Mouse (Mus musculus) lung, embryonic 16.5 days (tissue): ENCODE data around the gene 9630041A04Rik. TPM values are rescaled to one million over a fixed set of nuclear protein-coding genes. Genes with fewer than 3 reads are reported as not detected.

Source experiments
- ATAC-seq: fragments of 200-750 bp; cut with Nextera tagmentation; 2 replicates; pipeline ENCODE4 v1.8.0; 2017; ENCODE audit warnings: low read depth, mild to moderate bottlenecking, moderate library complexity
- H3K27ac ChIP-seq: fragments of 300-500 bp; sonication (generic); 2 replicates; pipeline ENCODE4 v1.5.1; 2014; ENCODE audit warnings: mild to moderate bottlenecking, control low read depth, low read length
- H3K27me3 ChIP-seq: fragments of 300-500 bp; sonication (generic); 2 replicates; pipeline ENCODE4 v1.6.1; 2014; ENCODE audit warnings: low read depth, low read length, mixed read lengths; ENCODE audit not compliant: control insufficient read depth, insufficient read depth
- H3K36me3 ChIP-seq: fragments of 300-500 bp; sonication (generic); 2 replicates; pipeline ENCODE4 v1.6.1; 2014; ENCODE audit warnings: low read length; ENCODE audit not compliant: control insufficient read depth, insufficient read depth
- H3K4me1 ChIP-seq: fragments of 300-500 bp; sonication (generic); replicated peaks from 2 replicates; pipeline ENCODE4 v1.6.1; 2014; ENCODE audit warnings: low read length, mixed read lengths; ENCODE audit not compliant: control insufficient read depth, insufficient read depth
- H3K4me2 ChIP-seq: fragments of 300-500 bp; sonication (generic); 2 replicates; pipeline ENCODE4 v1.6.1; 2014; ENCODE audit warnings: low read depth, low read length, control low read depth
- H3K4me3 ChIP-seq: fragments of 300-500 bp; sonication (generic); 2 replicates; pipeline ENCODE4 v1.5.1; 2014; ENCODE audit warnings: mild to moderate bottlenecking, low read length, control low read depth
- H3K9ac ChIP-seq: fragments of 300-500 bp; sonication (generic); 2 replicates; pipeline ENCODE4 v1.6.1; 2014; ENCODE audit warnings: low read length, control low read depth
- H3K9me3 ChIP-seq: fragments of 300-500 bp; sonication (generic); 2 replicates; pipeline ENCODE4 v1.6.1; 2016; ENCODE audit warnings: low read length; ENCODE audit not compliant: control insufficient read depth
- WGBS: fragments of 180-500 bp; shearing (Covaris S2); extraction: QIAGEN DNeasy Blood & Tissue Kit; methylation state at CpG from one replicate; pipeline ENCODE4 v1.1.7; 2014; 5-methylcytosine and 5-hydroxymethylcytosine counted together
- polyA plus RNA-seq: library from polyadenylated mRNA; unstranded; fragments of >200 nt; fragmentation: Nextera tagmentation; extraction: Ambion mirVana; gene quantifications from 2 replicates; pipeline ENCODE4 v1.2.1, GENCODE M21; 2015

Gene 9630041A04Rik
- polyA plus RNA-seq, 1 experiment from 2014 or later, result not detected

DNA sequence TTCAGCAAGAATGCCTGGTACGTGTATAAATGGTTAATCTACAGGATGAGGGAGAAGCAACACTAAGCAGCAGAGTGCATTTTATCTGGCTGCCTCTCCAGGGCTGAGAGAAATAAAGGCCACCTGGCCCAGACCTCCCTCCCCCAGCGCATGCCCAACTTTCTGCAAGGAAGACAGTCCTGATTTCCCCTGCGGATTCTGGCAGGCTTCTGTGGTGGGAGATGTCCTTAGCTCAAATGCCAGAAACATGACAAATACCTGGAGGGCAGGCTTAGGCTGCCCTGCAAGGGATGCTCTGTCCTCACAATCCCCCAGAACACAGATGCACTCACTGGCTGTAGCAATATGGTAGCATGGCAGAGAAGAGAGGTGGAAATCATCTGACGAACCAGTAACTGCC is 76.4 kb downstream of the 9630041A04Rik start:
- H3K27me3 ChIP-seq, result no peaks in the 10 kb centered on the region
- ATAC-seq, result no peak
- no peaks in the 10 kb centered on the region for H3K9me3 ChIP-seq
- H3K27ac ChIP-seq, result no peak overlapping the region
- H3K4me1 ChIP-seq, result no peaks in the 10 kb centered on the region
- H3K4me2 ChIP-seq, result no peak overlapping the region
- H3K4me3 ChIP-seq, result no peak overlapping the region
- H3K36me3 ChIP-seq, result no peaks in the 10 kb centered on the region
- WGBS, result 53% methylated on average over 4 of the region's 4 CpGs
- no peak overlapping the region for H3K9ac ChIP-seq

DNA sequence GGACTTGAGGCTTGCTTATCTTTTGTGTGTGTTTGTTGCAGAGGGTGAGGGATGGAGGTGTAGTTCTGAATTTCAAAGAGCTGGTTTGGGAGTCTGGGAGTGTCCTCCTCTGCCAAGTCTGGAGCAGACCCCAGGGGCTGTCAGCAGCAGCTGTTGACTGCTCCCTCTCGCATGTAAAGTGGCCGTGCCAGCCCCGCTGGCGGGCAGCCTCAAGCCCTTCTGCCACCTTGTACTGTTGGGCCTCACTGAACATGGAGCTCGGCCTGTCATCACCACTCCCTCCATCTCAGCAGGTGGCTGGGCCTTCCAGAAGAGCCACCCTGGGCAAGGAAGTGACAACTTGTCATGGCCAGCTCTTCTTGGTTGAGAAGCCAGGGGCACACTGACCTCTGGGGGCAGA is 77.4 kb downstream of the 9630041A04Rik start:
- no peak for ATAC-seq

DNA sequence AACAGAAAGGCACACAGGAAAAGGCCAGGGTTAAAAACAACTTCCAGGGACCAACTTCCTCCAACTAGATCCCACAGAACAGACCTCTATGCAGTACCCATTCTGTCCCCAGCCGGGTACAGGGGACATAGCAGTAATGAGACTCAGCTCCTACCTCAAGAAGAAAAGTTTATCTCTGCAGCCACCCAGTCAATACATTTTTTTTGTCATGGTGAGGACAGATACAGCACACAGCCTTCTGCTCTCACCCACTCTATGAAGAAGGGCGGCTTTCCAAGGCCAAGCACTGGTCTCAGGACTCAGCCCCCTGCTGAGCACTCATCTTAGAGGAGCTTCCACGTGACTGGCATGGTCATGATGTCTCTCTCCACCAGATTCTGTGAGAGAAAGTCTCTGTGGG is 78.5 kb downstream of the 9630041A04Rik start:
- no peak for ATAC-seq
- H3K9ac ChIP-seq, result no peak overlapping the region
- no peaks in the 10 kb centered on the region for H3K36me3 ChIP-seq
- no peaks in the 10 kb centered on the region for H3K9me3 ChIP-seq
- H3K4me1 ChIP-seq, result no peaks in the 10 kb centered on the region
- no peak overlapping the region for H3K27ac ChIP-seq
- H3K27me3 ChIP-seq, result no peaks in the 10 kb centered on the region
- 54% methylated on average over 3 of the region's 3 CpGs for WGBS
- no peak overlapping the region for H3K4me3 ChIP-seq
- no peak overlapping the region for H3K4me2 ChIP-seq

More for the DNA sequence above, 77.4 kb downstream of the 9630041A04Rik start:
- no peak overlapping the region for H3K4me3 ChIP-seq
- no peak overlapping the region for H3K27ac ChIP-seq
- no peaks in the 10 kb centered on the region for H3K36me3 ChIP-seq
- H3K4me1 ChIP-seq, result no peaks in the 10 kb centered on the region
- H3K9me3 ChIP-seq, result no peaks in the 10 kb centered on the region
- no peak overlapping the region for H3K9ac ChIP-seq
- 50% methylated on average over 5 of the region's 5 CpGs for WGBS
- H3K4me2 ChIP-seq, result no peak overlapping the region
- H3K27me3 ChIP-seq, result no peaks in the 10 kb centered on the region

DNA sequence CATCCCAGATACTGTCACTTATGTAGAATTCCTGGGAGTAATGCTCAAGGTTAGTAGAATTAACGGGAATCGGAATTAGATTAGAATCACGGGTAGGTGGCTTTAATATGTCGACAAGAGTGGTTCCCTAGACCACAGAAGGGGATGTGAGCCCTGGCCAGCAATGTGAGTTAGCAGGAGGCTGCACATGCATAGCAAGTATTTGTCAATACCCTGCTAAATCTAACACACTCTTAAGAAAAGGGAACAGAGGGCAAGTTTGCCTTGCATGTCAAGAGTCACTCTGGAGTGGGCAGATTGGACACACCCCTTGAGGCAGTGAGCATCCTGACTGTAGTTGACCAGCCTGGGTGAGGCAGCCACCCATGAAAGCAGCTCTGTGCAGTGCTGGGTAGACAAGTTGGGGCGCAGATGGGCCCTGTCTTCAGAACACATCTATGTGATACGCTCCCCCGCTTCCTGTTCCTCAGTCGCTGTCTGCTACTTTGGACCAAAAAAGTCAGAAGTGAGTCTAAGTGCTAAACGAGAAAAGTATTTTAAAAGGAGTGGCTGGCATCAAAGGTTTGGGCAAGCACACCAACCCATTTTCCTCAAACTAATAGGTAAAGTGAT is 80.5 kb downstream of the 9630041A04Rik start:
- ATAC-seq, result no peak
- Histone ChIP-seq H3K27ac (no peak overlapping the region), H3K27me3 (no peaks in the 10 kb centered on the region), H3K4me2 (no peak overlapping the region), H3K9me3 (no peaks in the 10 kb centered on the region), H3K9ac (no peak overlapping the region), H3K36me3 (no peaks in the 10 kb centered on the region), H3K4me3 (no peak overlapping the region), H3K4me1 (no peaks in the 10 kb centered on the region)
- 71% methylated on average over 9 of the region's 9 CpGs for WGBS

DNA sequence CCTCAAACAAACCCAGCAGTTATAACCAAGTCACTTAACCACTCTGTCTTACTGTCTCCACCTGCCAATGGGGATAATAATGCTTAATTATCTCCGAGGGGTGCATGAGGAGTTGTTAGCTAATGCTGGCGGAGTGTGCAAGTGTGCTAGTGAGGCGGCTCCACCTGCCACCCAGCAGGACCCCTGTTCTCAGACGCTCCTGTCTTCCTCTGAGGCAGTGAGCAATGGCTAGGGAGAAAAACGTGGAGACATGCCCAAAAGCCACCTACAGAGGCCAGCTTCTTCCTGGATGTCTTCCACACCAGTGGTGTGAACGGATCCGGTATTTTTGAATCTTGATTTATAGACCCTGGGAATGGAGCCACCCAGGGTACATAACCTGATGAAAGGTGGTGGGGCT is 83.7 kb downstream of the 9630041A04Rik start:
- no peaks in the 10 kb centered on the region for H3K27me3 ChIP-seq
- no peaks in the 10 kb centered on the region for H3K9me3 ChIP-seq
- H3K4me3 ChIP-seq, result no peak overlapping the region
- H3K9ac ChIP-seq, result no peak overlapping the region
- 56% methylated on average over 7 of the region's 7 CpGs for WGBS
- no peaks in the 10 kb centered on the region for H3K4me1 ChIP-seq
- H3K36me3 ChIP-seq, result no peaks in the 10 kb centered on the region
- ATAC-seq, result no peak
- no peak overlapping the region for H3K4me2 ChIP-seq
- H3K27ac ChIP-seq, result no peak overlapping the region

DNA sequence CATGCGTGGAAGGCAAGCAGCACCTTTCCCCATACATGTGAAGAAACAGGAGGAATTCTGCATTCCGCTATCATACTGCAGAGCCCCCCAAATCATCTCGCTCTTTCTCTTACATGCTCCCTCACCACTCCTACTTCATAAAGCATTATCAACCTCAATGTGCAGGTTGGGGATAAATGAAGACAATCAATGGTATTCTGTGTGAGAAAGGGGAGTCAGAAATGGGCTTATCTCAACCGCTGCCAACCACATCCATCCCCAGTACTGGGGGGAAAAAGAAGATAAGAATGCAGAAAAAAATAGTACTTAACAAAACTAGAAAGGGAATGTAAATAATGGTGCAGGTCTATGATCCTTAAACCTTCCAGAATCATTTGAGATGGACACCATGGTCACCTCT is 84.2 kb downstream of the 9630041A04Rik start:
- no peaks in the 10 kb centered on the region for H3K4me1 ChIP-seq
- WGBS, result 83% methylated on average over 4 of the region's 4 CpGs
- H3K4me3 ChIP-seq, result no peak overlapping the region
- H3K27ac ChIP-seq, result no peak overlapping the region
- ATAC-seq, result no peak
- H3K9me3 ChIP-seq, result no peaks in the 10 kb centered on the region
- no peak overlapping the region for H3K4me2 ChIP-seq
- no peaks in the 10 kb centered on the region for H3K27me3 ChIP-seq
- no peak overlapping the region for H3K9ac ChIP-seq
- H3K36me3 ChIP-seq, result no peaks in the 10 kb centered on the region

DNA sequence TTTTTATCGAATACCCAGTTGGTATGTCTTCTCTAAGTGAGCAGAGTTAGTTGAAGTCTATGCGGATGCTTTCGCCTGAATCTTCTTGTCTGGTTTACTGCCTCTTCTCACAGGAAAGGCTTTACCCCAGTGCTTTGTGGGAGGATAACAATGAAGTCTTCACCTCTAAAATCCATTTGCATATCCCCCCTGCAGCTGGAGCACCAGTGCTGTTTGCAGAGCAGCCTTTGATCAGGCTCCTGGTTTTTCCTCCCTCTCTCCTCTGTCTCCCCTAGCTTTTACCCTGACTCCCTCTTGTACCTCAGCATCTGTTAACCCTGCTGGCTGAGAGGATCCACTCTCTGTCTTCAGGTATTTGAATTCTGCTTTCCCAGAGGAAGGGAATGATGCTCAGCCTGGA is 88.5 kb downstream of the 9630041A04Rik start:
- H3K36me3 ChIP-seq, result no peaks in the 10 kb centered on the region
- no peak overlapping the region for H3K4me3 ChIP-seq
- WGBS, result 21% methylated on average over 3 of the region's 3 CpGs
- no peak overlapping the region for H3K4me2 ChIP-seq
- H3K9me3 ChIP-seq, result no peaks in the 10 kb centered on the region
- no peaks in the 10 kb centered on the region for H3K27me3 ChIP-seq
- H3K9ac ChIP-seq, result no peak overlapping the region
- H3K27ac ChIP-seq, result no peak overlapping the region
- no peak for ATAC-seq
- H3K4me1 ChIP-seq, result no peaks in the 10 kb centered on the region

DNA sequence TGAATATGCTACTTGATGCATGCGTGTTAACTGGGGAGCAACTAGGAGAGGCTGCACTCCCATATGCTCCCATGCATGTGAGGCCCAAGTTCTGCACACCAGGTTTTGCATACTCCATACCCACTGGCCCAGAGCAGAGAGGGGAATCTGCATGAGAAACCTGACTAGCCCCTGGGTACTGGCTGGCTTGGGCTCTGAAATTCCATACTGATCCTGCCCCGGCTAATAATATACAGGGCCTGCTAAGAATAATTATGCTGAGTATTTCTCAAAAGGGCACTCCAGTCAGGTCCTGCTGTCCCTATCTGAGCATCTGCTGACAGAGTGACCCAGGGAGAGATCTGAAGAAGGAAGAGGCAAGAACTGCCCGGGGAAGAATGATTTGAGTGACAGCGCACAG is 92.9 kb downstream of the 9630041A04Rik start:
- H3K4me3 ChIP-seq, result no peak overlapping the region
- no peaks in the 10 kb centered on the region for H3K4me1 ChIP-seq
- 80% methylated on average over 4 of the region's 4 CpGs for WGBS
- H3K9me3 ChIP-seq, result no peaks in the 10 kb centered on the region
- no peak for ATAC-seq
- no peaks in the 10 kb centered on the region for H3K27me3 ChIP-seq
- H3K36me3 ChIP-seq, result no peaks in the 10 kb centered on the region
- no peak overlapping the region for H3K27ac ChIP-seq
- H3K9ac ChIP-seq, result no peak overlapping the region
- H3K4me2 ChIP-seq, result no peak overlapping the region

DNA sequence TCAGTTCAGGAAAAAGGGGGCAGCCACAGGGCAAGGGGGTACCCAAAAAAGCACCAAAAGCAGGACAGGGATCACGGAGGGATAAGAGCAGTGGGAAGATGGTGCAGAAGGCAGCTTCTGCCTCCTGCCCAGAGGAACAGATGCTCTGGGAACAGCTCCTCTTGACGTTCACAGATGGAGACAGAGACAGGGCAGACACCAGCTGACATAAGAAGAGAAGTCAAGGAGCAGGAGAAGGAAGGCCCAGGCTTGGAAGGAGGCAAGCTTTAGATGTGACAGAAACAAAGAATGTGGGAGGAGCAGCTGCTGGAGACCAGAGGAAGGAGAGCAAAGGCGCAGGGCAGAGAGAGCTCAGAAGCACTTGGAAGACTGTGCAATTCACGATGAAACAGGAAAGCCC is 94.6 kb downstream of the 9630041A04Rik start:
- H3K9me3 ChIP-seq, result no peaks in the 10 kb centered on the region
- H3K27me3 ChIP-seq, result no peaks in the 10 kb centered on the region
- no peak overlapping the region for H3K27ac ChIP-seq
- no peaks in the 10 kb centered on the region for H3K4me1 ChIP-seq
- no peak overlapping the region for H3K4me2 ChIP-seq
- 29% methylated on average over 4 of the region's 4 CpGs for WGBS
- no peaks in the 10 kb centered on the region for H3K36me3 ChIP-seq
- no peak overlapping the region for H3K4me3 ChIP-seq
- no peak overlapping the region for H3K9ac ChIP-seq
- ATAC-seq, result no peak

DNA sequence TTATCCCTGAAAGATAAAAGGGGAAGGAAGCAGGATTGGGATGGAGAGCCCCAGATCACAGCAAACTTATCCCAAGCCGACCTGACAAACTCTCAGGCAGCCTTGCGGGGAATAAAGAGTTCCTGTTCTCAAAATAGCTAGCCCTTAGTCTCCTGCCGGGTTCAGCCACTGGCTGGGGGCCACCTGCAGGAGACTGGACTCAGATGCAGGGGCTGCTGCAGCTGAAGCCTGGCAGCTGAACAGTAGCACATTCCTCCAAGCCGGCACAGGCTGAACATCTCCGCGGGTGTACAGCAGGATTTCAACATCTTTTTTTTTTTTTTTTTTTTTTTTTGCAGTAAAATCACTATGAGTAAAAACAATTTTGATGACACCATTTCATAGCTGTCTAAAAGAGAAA is 110.2 kb downstream of the 9630041A04Rik start:
- Histone ChIP-seq H3K36me3 (no peaks in the 10 kb centered on the region), H3K27ac (no peak overlapping the region), H3K4me3 (no peak overlapping the region), H3K9ac (no peak overlapping the region), H3K4me1 (no peaks in the 10 kb centered on the region), H3K9me3 (no peaks in the 10 kb centered on the region), H3K4me2 (no peak overlapping the region), H3K27me3 (no peaks in the 10 kb centered on the region)
- ATAC-seq, result peak; percentile 56; the same call in 1 of the 2 replicates
- 11% methylated on average over 6 of the region's 6 CpGs for WGBS
